9 mouse cellular contexts compared by ENCODE assay signal in the genomic region with DNA sequence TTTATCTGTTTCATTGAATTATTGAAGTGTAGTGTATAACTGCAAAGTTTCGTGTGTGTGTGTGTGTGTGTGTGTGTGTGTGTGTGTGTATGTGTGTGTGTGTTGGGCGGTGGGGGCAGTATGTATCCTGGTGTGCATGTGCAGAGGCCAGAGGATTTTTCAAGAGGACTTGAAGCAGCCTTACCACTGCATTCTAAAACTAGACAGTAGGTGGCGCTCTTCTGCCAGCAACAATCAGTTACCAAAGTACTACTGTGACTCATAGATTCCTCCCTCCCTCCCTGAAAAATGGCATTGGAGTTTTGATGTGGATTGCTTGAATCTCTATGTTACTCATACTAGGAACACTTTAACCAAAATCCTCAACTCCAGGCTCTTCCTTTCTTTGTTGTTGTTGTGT. TPM values are rescaled to one million over a fixed set of nuclear protein-coding genes. Genes with fewer than 3 reads are reported as not detected.
DNase-seq lines count a peak whose midpoint lies in the region; ATAC-seq and TF ChIP-seq lines count a peak whose summit lies in the region.
"Had no signal": no experiment of that assay in that cellular context is flagged by ENCODE, and none has a peak within 500 bp of the region (broad histone marks: within the 10 kb centered on the region; RNA-seq: fewer than 3 reads in every experiment).

No protein-coding gene starts in this region.

- TF ChIP-seq CTCF in kidney, postnatal 0 days (IDR thresholded peaks at IDR 0.05; ENCODE audit: low read depth), result peak; percentile 92

- DNase-seq in CD4-positive, CD25-positive, alpha-beta regulatory T cell, adult 2 months (ENCODE audit: low read depth, low spot score), result peak; percentile 95
- DNase-seq in adrenal gland, adult 2 months, result peak; percentile 82
- DNase-seq in embryo, embryonic 11 days, result peak; percentile 77
- peak; percentile 88 for DNase-seq in heart, adult 8-10 months (ENCODE audit: low spot score)
- peak; percentile 92 for DNase-seq in kidney, postnatal 0 days (ENCODE audit: low spot score)
- DNase-seq in liver, embryonic 11.5 days (ENCODE audit: low spot score), result peak; percentile 39
- DNase-seq in ovary, adult 18-20 months (ENCODE audit: low spot score), result peak; percentile 51
- DNase-seq in thymus, adult 18-20 months, result peak; percentile 37 to 71

- H3K4me3 ChIP-seq in kidney, postnatal 0 days (replicated peaks; ENCODE audit: low read depth, low read length), result no peak overlapping the region
- no peak overlapping the region for H3K4me3 ChIP-seq in liver, embryonic 11.5 days (ENCODE audit: low read depth, low read length)
- H3K4me3 ChIP-seq: limb, embryonic 12.5 days had no signal

- no peaks in the 10 kb centered on the region for H3K9me3 ChIP-seq in kidney, postnatal 0 days (replicated peaks; ENCODE audit: low read length)
- H3K9me3 ChIP-seq in liver, embryonic 11.5 days (ENCODE audit: control insufficient read depth, low read length), result no peaks in the 10 kb centered on the region
- H3K9me3 ChIP-seq: limb, embryonic 12.5 days had no signal

- no peak overlapping the region for H3K27ac ChIP-seq in kidney, postnatal 0 days
- H3K27ac ChIP-seq in liver, embryonic 11.5 days (ENCODE audit: low read depth, low read length), result no peak overlapping the region
- H3K27ac ChIP-seq: limb, embryonic 12.5 days had no signal

- H3K4me1 ChIP-seq in kidney, postnatal 0 days (replicated peaks; ENCODE audit: insufficient read depth, low read length), result no peaks in the 10 kb centered on the region
- no peaks in the 10 kb centered on the region for H3K4me1 ChIP-seq in liver, embryonic 11.5 days (replicated peaks; ENCODE audit: control insufficient read depth, insufficient read depth, low read length)
- H3K4me1 ChIP-seq: limb, embryonic 12.5 days had no signal

- H3K9ac ChIP-seq in kidney, postnatal 0 days (ENCODE audit: low read depth, low read length), result no peak overlapping the region
- H3K9ac ChIP-seq in liver, embryonic 11.5 days (ENCODE audit: low read depth, low read length), result no peak overlapping the region
- H3K9ac ChIP-seq: limb, embryonic 12.5 days had no signal

- H3K4me2 ChIP-seq in kidney, postnatal 0 days (ENCODE audit: low read length), result no peak overlapping the region
- H3K4me2 ChIP-seq in liver, embryonic 11.5 days, result no peak overlapping the region
- H3K4me2 ChIP-seq: limb, embryonic 12.5 days had no signal

- WGBS in kidney, postnatal 0 days, result 17% methylated on average over 3 of the region's 3 CpGs
- WGBS in liver, embryonic 11.5 days, result 18% methylated on average over 3 of the region's 3 CpGs

- peaks cover 29% of the 10 kb centered on the region; the same call in 1 of the 2 replicates for H3K36me3 ChIP-seq in kidney, postnatal 0 days (ENCODE audit: insufficient read depth, low read length)
- peaks cover 22% of the 10 kb centered on the region for H3K36me3 ChIP-seq in liver, embryonic 11.5 days (ENCODE audit: control insufficient read depth, insufficient read depth, low read length)

- H3K27me3 ChIP-seq in kidney, postnatal 0 days (ENCODE audit: insufficient read depth, low read length), result no peaks in the 10 kb centered on the region
- no peaks in the 10 kb centered on the region for H3K27me3 ChIP-seq in liver, embryonic 11.5 days (replicated peaks; ENCODE audit: control insufficient read depth, insufficient read depth, low read length)
- H3K27me3 ChIP-seq: limb, embryonic 12.5 days had no signal

- ATAC-seq in kidney, postnatal 0 days (replicated peaks; ENCODE audit: low FRiP score, low read depth), result peak; percentile 58
- peak; percentile 65 for ATAC-seq in liver, embryonic 11.5 days (replicated peaks; ENCODE audit: low FRiP score)

RNA-seq across cellular contexts. Expression of gene Mrpl22, which starts 8.1 kb away (rescaled TPM):
- total RNA-seq in adrenal gland, adult 2 months (2021), result 10 to 100 TPM; 83.9 to 89.2 TPM
- polyA plus RNA-seq in adrenal gland, adult 2 months (2012; rRNA removed), result 25.2 and 33.4 TPM in 2 replicates
- 10 to 100 TPM; 45.6 to 62.3 (median 52.4) TPM for total RNA-seq in heart, adult 8-10 months (2022)
- 139 and 146 TPM in 2 replicates for polyA plus RNA-seq in kidney, postnatal 0 days (2015; fragmentation: Nextera tagmentation; extraction: Ambion mirVana)
- 178 and 190 TPM in 2 replicates for polyA plus RNA-seq in liver, embryonic 11.5 days (2014; fragmentation: Nextera tagmentation; extraction: Ambion mirVana)

RNA-seq across cellular contexts. Expression of gene Gemin5, which starts 11.2 kb away (rescaled TPM):
- 10 to 100 TPM; 21.2 to 21.4 TPM for total RNA-seq in adrenal gland, adult 2 months (2021)
- polyA plus RNA-seq in adrenal gland, adult 2 months (2012; rRNA removed), result 8.4 and 9.1 TPM in 2 replicates
- 1 to 10 TPM; 8.8 to 9.6 (median 9.2) TPM for total RNA-seq in heart, adult 8-10 months (2022)
- 10.8 and 11.6 TPM in 2 replicates for polyA plus RNA-seq in kidney, postnatal 0 days (2015; fragmentation: Nextera tagmentation; extraction: Ambion mirVana)
- polyA plus RNA-seq in liver, embryonic 11.5 days (2014; fragmentation: Nextera tagmentation; extraction: Ambion mirVana), result 36.6 and 41.1 TPM in 2 replicates

RNA-seq across cellular contexts. Expression of gene Igtp, which starts 19.8 kb away (rescaled TPM):
- 10 to 100 TPM; 18.2 to 22.0 TPM for total RNA-seq in adrenal gland, adult 2 months (2021)
- 8.6 and 10.2 TPM in 2 replicates for polyA plus RNA-seq in adrenal gland, adult 2 months (2012; rRNA removed)
- total RNA-seq in heart, adult 8-10 months (2022), result 10 to 100 TPM in 2 of 4 experiments, 1 to 10 TPM in 2; 8.5 to 10.9 (median 9.5) TPM
- 7.7 and 8.0 TPM in 2 replicates for polyA plus RNA-seq in kidney, postnatal 0 days (2015; fragmentation: Nextera tagmentation; extraction: Ambion mirVana)
- polyA plus RNA-seq in liver, embryonic 11.5 days (2014; fragmentation: Nextera tagmentation; extraction: Ambion mirVana), result 5.0 and 5.5 TPM in 2 replicates

RNA-seq across cellular contexts. Expression of gene Irgm2, which starts 19.9 kb away (rescaled TPM):
- total RNA-seq in adrenal gland, adult 2 months (2021), result 10 to 100 TPM; 11.3 to 14.5 TPM
- 8.5 and 12.6 TPM in 2 replicates for polyA plus RNA-seq in adrenal gland, adult 2 months (2012; rRNA removed)
- 10 to 100 TPM; 10.8 to 11.6 (median 11.5) TPM for total RNA-seq in heart, adult 8-10 months (2022)
- polyA plus RNA-seq in kidney, postnatal 0 days (2015; fragmentation: Nextera tagmentation; extraction: Ambion mirVana), result 4.5 and 4.9 TPM in 2 replicates
- polyA plus RNA-seq in liver, embryonic 11.5 days (2014; fragmentation: Nextera tagmentation; extraction: Ambion mirVana), result 2.3 and 2.5 TPM in 2 replicates

Comparison
In these comparisons a context has a peak if more than half of its experiments do, and no peak if none do; other contexts are left out.
1. DNase-seq: peak in every context shown above with its lines; median percentile 95 in CD4-positive, CD25-positive, alpha-beta regulatory T cell, adult 2 months; 92 in kidney, postnatal 0 days; 88 in heart, adult 8-10 months; 82 in adrenal gland, adult 2 months; 77 in embryo, embryonic 11 days; 54 in thymus, adult 18-20 months; 51 in ovary, adult 18-20 months; 39 in liver, embryonic 11.5 days.